8 mouse cellular contexts compared by ENCODE assay signal in genomic region chr2:90846955-90847680, GRCm38 (mm10). TPM values are rescaled to one million over a fixed set of nuclear protein-coding genes. Genes with fewer than 3 reads are reported as not detected.
DNase-seq lines count a peak whose midpoint lies in the region; ATAC-seq and TF ChIP-seq lines count a peak whose summit lies in the region.

Gene Mtch2 (plus strand): TSS chr2:90847155.

- WGBS in forebrain, embryonic 16.5 days: under 1% methylated on average over 58 of the region's 67 CpGs
- WGBS in lung, embryonic 14.5 days: under 1% methylated on average over 67 of the region's 67 CpGs
- under 1% methylated on average over 67 of the region's 67 CpGs for WGBS in olfactory bulb, adult 2 months
- under 1% methylated on average over 67 of the region's 67 CpGs for WGBS in thymus, adult 2 months

- TF ChIP-seq POLR2A in olfactory bulb, adult 2 months (IDR thresholded peaks at IDR 0.05; ENCODE audit: insufficient read depth, low read depth, low read length): peak; percentile 78
- peak; percentile 84 for TF ChIP-seq POLR2A in thymus, adult 2 months (IDR thresholded peaks at IDR 0.05; ENCODE audit: control insufficient read depth, extremely low read depth, insufficient read depth, low read length, poor library complexity)

- H3K4me1 ChIP-seq in G1E (ENCODE audit: insufficient read depth, low read depth, low read length): peaks cover 33% of the 10 kb centered on the region
- H3K4me1 ChIP-seq in forebrain, embryonic 16.5 days (replicated peaks; ENCODE audit: control insufficient read depth, insufficient read depth, low read length): peaks cover 17% of the 10 kb centered on the region
- H3K4me1 ChIP-seq in lung, embryonic 14.5 days (ENCODE audit: insufficient read depth): no peaks in the 10 kb centered on the region; the same call in 1 of the 2 replicates
- no peaks in the 10 kb centered on the region for H3K4me1 ChIP-seq in olfactory bulb, adult 2 months (ENCODE audit: control insufficient read depth, insufficient read depth, low read length)
- H3K4me1 ChIP-seq in thymus, adult 2 months (replicated peaks; ENCODE audit: control insufficient read depth, insufficient read depth, low read length): peaks cover 2% of the 10 kb centered on the region; the same call in 1 of the 2 replicates

- TF ChIP-seq CTCF in G1E (IDR thresholded peaks at IDR 0.05; ENCODE audit: low read depth, low read length): no peak
- no peak for TF ChIP-seq CTCF in layer of hippocampus, adult 2 months (conservative IDR thresholded peaks at IDR 0.05)
- no peak for TF ChIP-seq CTCF in lung, embryonic 14.5 days (IDR thresholded peaks at IDR 0.05; ENCODE audit: low read depth)
- TF ChIP-seq CTCF in olfactory bulb, adult 2 months (IDR thresholded peaks at IDR 0.05; ENCODE audit: insufficient read depth, low read depth, low read length): no peak
- peak; percentile 66; the same call in 1 of the 2 replicates for TF ChIP-seq CTCF in thymus, adult 2 months (IDR thresholded peaks at IDR 0.05; ENCODE audit: borderline replicate concordance, control insufficient read depth, extremely low read depth, insufficient read depth, low read length, poor library complexity)

- peak; percentile 87 for DNase-seq in G1E (ENCODE audit: low spot score)
- peak; percentile 98 to 100 for DNase-seq in cerebellum, adult 18-20 months
- peak; percentile 99 for DNase-seq in heart, postnatal 36 days
- DNase-seq in layer of hippocampus, adult 2 months (ENCODE audit: low spot score in 2 of 2): peak; percentile 98
- DNase-seq in lung, embryonic 14.5 days: peak; percentile 99
- DNase-seq in thymus, adult 2 months: peak; percentile 99

- peak; percentile 91 for ATAC-seq in G1E (ENCODE audit: extremely low read depth, insufficient number of reproducible peaks, low FRiP score, poor library complexity, severe bottlenecking)
- ATAC-seq in forebrain, embryonic 16.5 days: peak; percentile 96
- ATAC-seq in lung, embryonic 14.5 days (ENCODE audit: insufficient read depth): peak; percentile 97

- peak within 1 kb of the TSS; percentile 84 for H3K27ac ChIP-seq in forebrain, embryonic 16.5 days (ENCODE audit: low read length)
- peak within 1 kb of the TSS; percentile 94 for H3K27ac ChIP-seq in layer of hippocampus, adult 2 months
- peak within 1 kb of the TSS; percentile 76 for H3K27ac ChIP-seq in lung, embryonic 14.5 days (ENCODE audit: low read depth)
- peak within 1 kb of the TSS; percentile 88 for H3K27ac ChIP-seq in olfactory bulb, adult 2 months (ENCODE audit: insufficient read depth, low read depth, low read length)
- peak within 1 kb of the TSS; percentile 3; the same call in 1 of the 2 replicates for H3K27ac ChIP-seq in thymus, adult 2 months (ENCODE audit: control insufficient read depth, insufficient read depth, low read length)

- H3K9me3 ChIP-seq in G1E (replicated peaks): peaks cover 2% of the 10 kb centered on the region
- no peaks in the 10 kb centered on the region for H3K9me3 ChIP-seq in forebrain, embryonic 16.5 days (ENCODE audit: control insufficient read depth, low read length)
- H3K9me3 ChIP-seq in lung, embryonic 14.5 days (ENCODE audit: low read depth, low read length): no peaks in the 10 kb centered on the region

- intact Hi-C loops in heart, postnatal 36 days (cut with DNase I): loop anchor here (5.0 kb wide), 1 partner anchor 100 kb away; the partner anchor contains the start of gene Fnbp4

- H3K4me2 ChIP-seq in forebrain, embryonic 16.5 days (ENCODE audit: low read length): peak within 1 kb of the TSS; percentile 80
- H3K4me2 ChIP-seq in lung, embryonic 14.5 days: peak within 1 kb of the TSS; percentile 84

- peak within 1 kb of the TSS; percentile 75 for H3K9ac ChIP-seq in forebrain, embryonic 16.5 days (replicated peaks; ENCODE audit: low read depth, low read length)
- H3K9ac ChIP-seq in lung, embryonic 14.5 days: peak within 1 kb of the TSS; percentile 82

- H3K27me3 ChIP-seq in G1E (ENCODE audit: insufficient read depth, low read length): no peaks in the 10 kb centered on the region
- no peaks in the 10 kb centered on the region for H3K27me3 ChIP-seq in forebrain, embryonic 16.5 days (replicated peaks; ENCODE audit: control insufficient read depth, insufficient read depth, low read length)
- H3K27me3 ChIP-seq in lung, embryonic 14.5 days (ENCODE audit: insufficient read depth, low read length): no peaks in the 10 kb centered on the region
- no peaks in the 10 kb centered on the region for H3K27me3 ChIP-seq in thymus, adult 2 months (ENCODE audit: control insufficient read depth, insufficient read depth, low read length)

- peaks cover 30% of the 10 kb centered on the region for H3K36me3 ChIP-seq in G1E (replicated peaks)
- H3K36me3 ChIP-seq in forebrain, embryonic 16.5 days (ENCODE audit: control insufficient read depth, insufficient read depth): peaks cover 10% of the 10 kb centered on the region; the same call in 1 of the 2 replicates
- peaks cover 25% of the 10 kb centered on the region for H3K36me3 ChIP-seq in lung, embryonic 14.5 days (ENCODE audit: insufficient read depth)
- peaks cover 6% of the 10 kb centered on the region for H3K36me3 ChIP-seq in thymus, adult 2 months (ENCODE audit: control insufficient read depth, insufficient read depth, low read length)

- H3K4me3 ChIP-seq in G1E (ENCODE audit: low read depth, low read length): peak within 1 kb of the TSS; percentile 99
- H3K4me3 ChIP-seq in forebrain, embryonic 16.5 days (replicated peaks; ENCODE audit: low read length): peak within 1 kb of the TSS; percentile 77
- peak within 1 kb of the TSS; percentile 86 for H3K4me3 ChIP-seq in layer of hippocampus, adult 2 months
- H3K4me3 ChIP-seq in lung, embryonic 14.5 days (ENCODE audit: low read depth, low read length): peak within 1 kb of the TSS; percentile 85
- peak within 1 kb of the TSS; percentile 92 for H3K4me3 ChIP-seq in olfactory bulb, adult 2 months (ENCODE audit: insufficient read depth, low read depth, low read length)
- peak within 1 kb of the TSS; percentile 76 for H3K4me3 ChIP-seq in thymus, adult 2 months (ENCODE audit: control insufficient read depth, insufficient read depth, low read length)

RNA-seq across cellular contexts. Expression of gene Mtch2, which starts in this region (rescaled TPM):
- total RNA-seq in G1E (2014; fragmentation: Nextera tagmentation): 142 and 174 TPM in 2 replicates
- total RNA-seq in G1E (2017): 226 and 233 TPM in 2 replicates
- polyA plus RNA-seq in G1E (2012): 11.3 and 11.8 TPM in 2 replicates
- 264 and 287 TPM in 2 replicates for polyA plus RNA-seq in forebrain, embryonic 16.5 days (2015; fragmentation: Nextera tagmentation; extraction: Ambion mirVana)
- 100 to 1,000 TPM; 194 to 211 TPM for total RNA-seq in heart, postnatal 36 days (2021)
- total RNA-seq in layer of hippocampus, adult 2 months (2021): 100 to 1,000 TPM; 114 to 129 TPM
- polyA plus RNA-seq in lung, embryonic 14.5 days (2014; fragmentation: Nextera tagmentation; extraction: Ambion mirVana): 228 and 241 TPM in 2 replicates
- 367 TPM in 1 of 2 replicates, not detected in the other for polyA plus RNA-seq in olfactory bulb, adult 2 months (2012; ENCODE audit: insufficient read depth, insufficient read length, low replicate concordance, missing spikeins)
- 44.2 and 57.2 TPM in 2 replicates for polyA plus RNA-seq in thymus, adult 2 months (2012; rRNA removed)

Comparison
In these comparisons a context has a peak if more than half of its experiments do, and no peak if none do; other contexts are left out.
1. Peak in every context shown above with its lines: DNase-seq, ATAC-seq, H3K4me3 ChIP-seq and H3K27ac ChIP-seq.
2. H3K27ac ChIP-seq: peak in every context shown above with its lines; median percentile 94 in layer of hippocampus, adult 2 months; 88 in olfactory bulb, adult 2 months; 84 in forebrain, embryonic 16.5 days; 76 in lung, embryonic 14.5 days; 3 in thymus, adult 2 months.